Mouse (Mus musculus) large intestine, adult 2 months (tissue): Measurements from ENCODE around the gene Olfr894. TPM values are rescaled to one million over a fixed set of nuclear protein-coding genes. Genes with fewer than 3 reads are reported as not detected.
"Not testable (repeated sequence)": the region's sequence is repeated elsewhere in the genome, so short reads cannot be mapped to it uniquely, and the experiment has no call there.

Source experiments
- DNase-seq: peaks from one replicate; pipeline ENCODE4 v3.0.0-alpha.2; 2012; ENCODE audit warnings: low read depth, low spot score
- WGBS: fragments of 180-500 bp; shearing (Covaris S2); methylation state at CpG from one replicate; pipeline ENCODE4 v1.1.7; 2018; 5-methylcytosine and 5-hydroxymethylcytosine counted together
- polyA plus RNA-seq: library from polyadenylated mRNA; depleted of rRNA; stranded (reverse); fragments of >200 nt; gene quantifications from 2 replicates; pipeline ENCODE4 v1.2.3, GENCODE M21; 2012; rRNA removed

Olfr894 gene
- not detected in 2 replicates for polyA plus RNA-seq

DNA sequence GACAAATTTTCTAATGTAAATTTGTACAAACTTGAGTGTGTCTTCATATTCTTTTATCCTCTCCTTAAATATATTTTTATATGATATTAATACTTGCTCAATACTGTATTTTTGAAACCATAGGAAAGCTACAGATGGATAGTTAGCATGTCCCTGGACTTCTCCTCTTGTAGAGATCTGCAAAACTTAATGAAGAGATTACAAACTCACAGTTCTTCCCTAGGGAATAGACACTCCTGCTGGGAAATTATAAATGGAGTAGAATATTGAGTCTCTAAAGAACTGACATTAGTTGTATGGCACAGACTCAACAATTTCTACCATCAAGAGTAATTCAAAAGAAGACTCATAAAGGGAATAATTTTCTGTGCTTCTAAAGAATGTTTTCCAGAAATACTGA, at the start of gene Olfr894:
Gene Olfr894 (plus strand): TSS at position 301 of the 400 bp plus-strand sequence.
- no peak for DNase-seq

GRCm38 (mm10) chr9:38168341-38168740, 49.5 kb upstream of the Olfr894 start:
- 49% methylated on average over 2 of the region's 2 CpGs for WGBS
- not testable (repeated sequence) for DNase-seq

DNA sequence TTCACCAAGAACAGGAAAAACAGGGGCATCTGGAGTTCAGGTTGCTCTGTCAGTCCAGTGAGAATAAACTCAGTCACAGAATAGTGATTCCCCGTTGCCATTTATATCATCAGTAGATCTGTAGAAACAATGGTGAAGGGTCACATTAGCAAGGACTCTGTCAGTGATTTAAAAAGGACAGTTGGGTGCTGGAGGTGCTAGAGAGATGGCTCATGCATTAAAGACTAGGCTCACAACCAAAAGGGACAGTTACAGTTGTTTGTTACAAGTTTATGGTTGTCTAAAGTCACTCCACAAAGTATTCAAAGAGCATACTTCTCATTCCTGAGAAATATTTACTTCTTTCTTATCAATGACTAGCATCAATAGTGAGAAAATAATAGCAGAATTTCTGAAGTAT, 37.1 kb upstream of the Olfr894 start, which contains the start of gene Olfr891:
Gene Olfr891 (minus strand): TSS at position 101 of the 400 bp plus-strand sequence.
- WGBS, result 76% methylated on average over 1 of the region's 1 CpGs
- no peak for DNase-seq

- WGBS, result 81% methylated on average over 3 of the region's 3 CpGs
- DNase-seq, result no peak
Measured at GRCm38 (mm10) chr9:38208065-38208464, 9.8 kb upstream of the Olfr894 start, which contains the start of gene Olfr893. TSS of gene Olfr893 (plus strand) at chr9:38208365.

GRCm38 (mm10) chr9:38252474-38252873, 34.6 kb downstream of the Olfr894 start, which contains the start of gene Olfr143:
TSS of gene Olfr143 (plus strand) at chr9:38252774.
- no peak for DNase-seq

DNA sequence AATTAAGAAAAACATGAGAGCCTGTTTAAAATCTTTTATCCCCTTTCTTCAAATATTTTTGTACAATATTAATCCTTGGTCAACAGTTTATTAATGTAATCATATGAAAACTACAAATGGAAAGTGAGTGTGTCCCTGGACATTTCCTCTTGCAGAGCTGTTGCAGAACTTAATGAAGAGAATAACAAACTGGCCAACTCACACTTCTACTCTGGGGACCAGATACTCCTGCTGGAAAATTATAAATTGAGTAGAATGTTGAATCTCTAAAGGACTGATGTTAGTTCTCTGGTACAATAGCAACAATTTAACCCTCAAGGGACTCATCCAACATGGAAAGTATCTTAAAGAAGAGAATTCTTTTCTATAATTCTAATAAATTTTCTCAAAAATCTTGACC, 49.7 kb downstream of the Olfr894 start, which contains the start of gene Olfr895:
Gene Olfr895 (plus strand): TSS at position 301 of the 400 bp plus-strand sequence.
- no peak for DNase-seq

Other genes with a start within 250 kb of the Olfr894 start
- not detected in 2 replicates for gene Olfr881, start 226.2 kb upstream of the Olfr894 start, polyA plus RNA-seq
- not detected in 2 replicates for gene Olfr883, start 192.2 kb upstream of the Olfr894 start, polyA plus RNA-seq
- not detected in 2 replicates for gene Olfr884, start 171.5 kb upstream of the Olfr894 start, polyA plus RNA-seq
- gene Olfr885, start 156.7 kb upstream of the Olfr894 start, polyA plus RNA-seq, result not detected in 2 replicates
- not detected in 2 replicates for gene Olfr887, start 134.0 kb upstream of the Olfr894 start, polyA plus RNA-seq
- not detected in 2 replicates for gene Olfr888, start 109.9 kb upstream of the Olfr894 start, polyA plus RNA-seq
- gene Olfr889, start 102.9 kb upstream of the Olfr894 start, polyA plus RNA-seq, result not detected in 2 replicates
- gene Olfr890, start 75.5 kb upstream of the Olfr894 start, polyA plus RNA-seq, result not detected in 2 replicates
- gene Olfr891, start 37.2 kb upstream of the Olfr894 start, polyA plus RNA-seq, result not detected in 2 replicates
- gene Olfr893, start 9.7 kb upstream of the Olfr894 start, polyA plus RNA-seq, result not detected in 2 replicates
- not detected in 2 replicates for gene Olfr143, start 34.7 kb downstream of the Olfr894 start, polyA plus RNA-seq
- not detected in 2 replicates for gene Olfr895, start 49.8 kb downstream of the Olfr894 start, polyA plus RNA-seq
- gene Olfr896-ps1, start 73.1 kb downstream of the Olfr894 start, polyA plus RNA-seq, result not detected in 2 replicates
- not detected in 2 replicates for gene Olfr25, start 111.0 kb downstream of the Olfr894 start, polyA plus RNA-seq
- not detected in 2 replicates for gene Olfr898, start 130.4 kb downstream of the Olfr894 start, polyA plus RNA-seq
- gene Olfr250, start 148.8 kb downstream of the Olfr894 start, polyA plus RNA-seq, result not detected in 2 replicates
- gene Olfr251, start 159.0 kb downstream of the Olfr894 start, polyA plus RNA-seq, result not detected in 2 replicates
- not detected in 2 replicates for gene Olfr147, start 183.6 kb downstream of the Olfr894 start, polyA plus RNA-seq
- not detected in 2 replicates for gene Olfr901, start 211.4 kb downstream of the Olfr894 start, polyA plus RNA-seq
- gene Olfr902, start 229.6 kb downstream of the Olfr894 start, polyA plus RNA-seq, result not detected in 2 replicates
- not detected in 2 replicates for gene Olfr904, start 245.1 kb downstream of the Olfr894 start, polyA plus RNA-seq